Mouse (Mus musculus): ENCODE measurements at regions not wholly inside any gene's neighbourhood (a gene's known extent, or its start where the extent isn't known, plus 50 kb on each side); places are given as distances from the start of the nearest gene placed in this dataset.

- peak; percentile 54 for DNase-seq (ENCODE audit: low read depth, low spot score)
Measured at GRCm38 (mm10) chr3:90977876-90978275, 112.7 kb downstream of the 9130204L05Rik start.
